Mouse (Mus musculus) embryo, embryonic 11.5 days (tissue): Measurements from ENCODE around the gene Pidd1.

Source experiments
- DNase-seq: peaks from one replicate; pipeline ENCODE4 v3.0.0-alpha.2; 2012; ENCODE audit warnings: low read depth, low spot score

Gene Pidd1

GRCm38 (mm10) chr7:141472763-141473162, 28.9 kb upstream of the Pidd1 start:
- no peak for DNase-seq

GRCm38 (mm10) chr7:141472226-141472625, 28.4 kb upstream of the Pidd1 start:
- no peak for DNase-seq

- DNase-seq: no peak
Observed at GRCm38 (mm10) chr7:141471236-141471635, 27.4 kb upstream of the Pidd1 start.

GRCm38 (mm10) chr7:141470637-141470944, 26.8 kb upstream of the Pidd1 start:
- DNase-seq: no peak

- DNase-seq: no peak
Observed at GRCm38 (mm10) chr7:141469901-141470636, 26.2 kb upstream of the Pidd1 start.

- DNase-seq: no peak
Observed at GRCm38 (mm10) chr7:141469352-141469751, 25.5 kb upstream of the Pidd1 start.

- DNase-seq: no peak
Observed at GRCm38 (mm10) chr7:141468522-141469211, 24.8 kb upstream of the Pidd1 start.

GRCm38 (mm10) chr7:141468164-141468521, 24.3 kb upstream of the Pidd1 start:
- no peak for DNase-seq

GRCm38 (mm10) chr7:141467230-141468030, 23.6 kb upstream of the Pidd1 start, which contains the start of gene Cd151:
TSS of gene Cd151 (plus strand) at chr7:141467392.
- peak; percentile 78 for DNase-seq

- DNase-seq: no peak
Observed at GRCm38 (mm10) chr7:141466607-141467148, 22.9 kb upstream of the Pidd1 start.

- no peak for DNase-seq
Observed at GRCm38 (mm10) chr7:141466045-141466394, 22.2 kb upstream of the Pidd1 start.

- DNase-seq: no peak
Observed at GRCm38 (mm10) chr7:141465388-141466044, 21.7 kb upstream of the Pidd1 start.

- DNase-seq: no peak
Observed at GRCm38 (mm10) chr7:141464603-141465201, 20.9 kb upstream of the Pidd1 start.

GRCm38 (mm10) chr7:141463824-141464602, 20.2 kb upstream of the Pidd1 start:
- no peak for DNase-seq

- no peak for DNase-seq
Observed at GRCm38 (mm10) chr7:141462333-141462821, 18.6 kb upstream of the Pidd1 start.

GRCm38 (mm10) chr7:141461521-141462332, 17.9 kb upstream of the Pidd1 start:
- DNase-seq: no peak

GRCm38 (mm10) chr7:141460391-141461113, 16.7 kb upstream of the Pidd1 start, which contains the start of gene Cracr2b:
TSS of gene Cracr2b (plus strand) at chr7:141461094.
- no peak for DNase-seq

- no peak for DNase-seq
Observed at GRCm38 (mm10) chr7:141460001-141460390, 16.2 kb upstream of the Pidd1 start.

- DNase-seq: no peak
Observed at GRCm38 (mm10) chr7:141459301-141459711, 15.5 kb upstream of the Pidd1 start.
